Mouse (Mus musculus): ENCODE data around the gene Wdr25.
"Not testable (repeated sequence)": the region's sequence is repeated elsewhere in the genome, so short reads cannot be mapped to it uniquely, and the experiment has no call there.

Wdr25 gene

DNA sequence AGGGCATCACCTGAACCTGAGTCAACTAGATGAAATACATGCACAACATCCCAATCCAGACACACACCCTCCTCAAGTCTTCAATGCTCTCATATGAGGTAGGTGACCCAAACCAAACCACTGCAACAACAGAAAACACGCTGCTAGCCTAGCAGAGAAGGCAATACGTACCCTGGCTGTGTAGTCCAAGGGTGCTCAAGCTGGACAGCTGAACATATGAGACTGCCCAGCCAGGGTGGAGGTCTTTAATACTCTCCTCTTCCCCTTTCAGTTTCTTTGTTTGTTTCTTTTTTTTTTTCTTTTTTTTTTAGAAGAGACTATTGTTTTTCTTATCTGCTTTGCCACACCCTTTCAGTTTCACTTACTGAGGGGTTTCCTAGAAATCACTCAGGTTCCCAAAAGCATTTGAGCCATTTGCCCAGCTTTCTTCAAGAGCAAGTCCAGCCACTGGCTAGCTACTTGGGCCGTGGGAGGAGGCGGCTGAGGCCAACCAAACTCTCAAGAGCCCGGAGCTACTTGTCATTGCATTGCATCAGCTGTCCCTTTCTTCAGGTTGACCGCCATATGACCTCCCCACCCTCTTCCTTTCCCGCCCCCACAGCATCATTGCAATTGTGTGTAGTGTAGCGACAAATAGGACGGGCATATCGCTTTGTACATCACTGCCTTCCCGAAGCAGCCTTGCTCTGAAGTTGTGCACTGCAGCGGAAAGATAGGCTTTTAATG is at the start of gene Wdr25:
TSS of gene Wdr25 (plus strand) at position 643 of the 726 bp plus-strand sequence.
- peak; percentile 7 to 9 for DNase-seq (ENCODE audit: low spot score in 2 of 2)

GRCm38 (mm10) chr12:108848033-108848432 is 45.4 kb upstream of the Wdr25 start:
- DNase-seq (ENCODE audit: low spot score in 2 of 2), result not testable (repeated sequence)

DNA sequence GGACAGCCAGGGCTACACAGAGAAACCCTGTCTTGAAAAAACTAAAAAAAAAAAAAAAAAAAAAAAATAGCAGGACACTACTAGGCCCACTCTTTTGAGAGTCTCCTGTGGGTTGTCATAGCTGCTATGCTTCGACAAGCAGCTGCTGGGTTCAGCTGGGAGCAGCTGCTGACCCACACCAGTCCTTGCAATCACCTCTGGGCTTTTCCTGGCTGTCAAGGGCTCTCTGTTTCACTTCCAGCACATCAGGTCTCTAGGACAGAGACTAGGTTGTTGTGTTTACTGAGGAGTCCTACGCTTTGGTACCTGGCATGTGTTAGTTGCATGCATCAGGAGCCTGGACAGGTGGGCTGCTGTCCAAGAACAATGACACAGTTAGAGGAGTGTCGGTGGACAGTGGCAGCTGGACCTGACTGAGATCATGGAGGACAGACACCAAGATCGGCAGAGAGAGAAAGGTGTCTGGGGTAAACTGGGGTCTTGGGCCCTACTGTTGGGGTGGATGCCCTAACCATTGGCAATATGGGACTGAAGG is 43.9 kb upstream of the Wdr25 start:
- DNase-seq (ENCODE audit: low spot score in 2 of 2), result no peak

DNA sequence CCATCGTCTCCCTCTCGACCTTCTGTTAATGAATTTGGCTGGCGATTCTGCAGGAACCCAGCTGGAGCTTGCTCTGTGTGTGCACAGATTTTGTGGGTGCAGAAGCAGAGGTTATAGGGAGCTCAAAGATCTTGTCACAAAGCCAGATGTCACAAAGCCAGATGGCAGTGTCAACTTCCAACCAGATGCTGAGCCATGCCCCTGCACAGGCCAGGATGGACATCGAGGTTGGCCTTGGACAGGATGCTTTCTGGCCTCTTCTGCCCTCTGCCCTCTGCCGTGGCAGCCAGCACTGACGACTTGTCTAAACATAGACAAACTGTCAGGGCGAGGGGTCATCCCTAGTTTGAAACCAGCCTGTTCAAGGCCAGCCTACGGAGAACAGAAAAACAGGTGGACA is 43.3 kb upstream of the Wdr25 start:
- DNase-seq (ENCODE audit: low spot score in 2 of 2), result no peak

- DNase-seq (ENCODE audit: low spot score in 2 of 2), result no peak
Observed at GRCm38 (mm10) chr12:108850886-108851285, 42.5 kb upstream of the Wdr25 start.

- DNase-seq (ENCODE audit: low spot score in 2 of 2), result no peak
Observed at GRCm38 (mm10) chr12:108852822-108853221, 40.6 kb upstream of the Wdr25 start.

DNA sequence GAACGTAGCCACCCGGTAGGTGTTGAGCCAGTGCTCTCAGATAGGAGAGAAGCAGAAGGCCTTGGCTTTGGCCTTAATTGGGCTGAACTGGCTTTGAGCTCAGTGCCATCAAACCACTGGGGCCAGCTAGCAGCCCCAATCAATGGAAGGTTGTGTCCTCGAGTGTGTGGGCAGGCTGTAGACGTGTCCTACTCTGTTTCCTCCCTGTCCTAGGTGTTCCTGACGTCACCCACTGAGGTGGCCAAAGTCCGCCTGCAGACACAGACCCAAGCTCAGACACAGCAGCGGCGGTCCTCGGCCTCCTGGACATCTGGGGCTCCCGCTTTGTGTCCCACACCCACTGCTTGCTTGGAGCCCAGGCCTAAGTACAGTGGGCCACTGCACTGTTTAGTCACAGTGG is 38.4 kb upstream of the Wdr25 start:
- no peak for DNase-seq (ENCODE audit: low spot score in 2 of 2)

GRCm38 (mm10) chr12:108856186-108856585 is 37.2 kb upstream of the Wdr25 start:
- DNase-seq (ENCODE audit: low spot score in 2 of 2), result no peak

GRCm38 (mm10) chr12:108857109-108857508 is 36.3 kb upstream of the Wdr25 start:
- no peak for DNase-seq (ENCODE audit: low spot score in 2 of 2)

DNA sequence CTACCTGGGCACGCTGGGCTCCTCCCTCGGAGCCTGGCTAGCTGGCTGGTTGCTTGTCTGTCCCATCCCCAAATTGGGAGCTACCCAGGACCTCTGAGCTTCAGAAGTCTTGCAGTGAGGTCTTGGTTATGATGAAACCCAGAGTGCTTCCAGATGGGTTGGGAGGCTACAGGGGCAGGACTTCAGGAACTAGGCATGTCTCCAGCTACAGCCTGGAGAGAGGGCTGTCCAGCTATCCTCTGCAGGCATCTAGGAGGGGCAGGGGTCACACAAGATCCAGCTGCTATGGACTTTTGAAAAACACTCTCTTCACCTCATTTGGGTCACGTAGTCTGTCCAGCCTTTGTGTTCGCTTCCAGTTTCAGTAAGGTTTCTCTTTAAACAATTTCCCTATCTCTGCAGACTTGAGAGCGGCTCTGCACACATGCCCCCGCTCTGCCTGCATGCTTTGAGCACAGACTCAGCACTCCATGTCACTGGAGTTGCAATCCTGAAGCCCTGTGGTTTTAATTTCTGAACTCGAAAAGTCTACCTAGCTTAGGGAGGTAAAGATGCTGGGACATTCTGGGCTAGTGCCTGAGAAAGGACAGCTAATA is 35.7 kb upstream of the Wdr25 start:
- no peak for DNase-seq (ENCODE audit: low spot score in 2 of 2)

- DNase-seq (ENCODE audit: low spot score in 2 of 2), result no peak
Observed at GRCm38 (mm10) chr12:108858486-108858885, 34.9 kb upstream of the Wdr25 start.

DNA sequence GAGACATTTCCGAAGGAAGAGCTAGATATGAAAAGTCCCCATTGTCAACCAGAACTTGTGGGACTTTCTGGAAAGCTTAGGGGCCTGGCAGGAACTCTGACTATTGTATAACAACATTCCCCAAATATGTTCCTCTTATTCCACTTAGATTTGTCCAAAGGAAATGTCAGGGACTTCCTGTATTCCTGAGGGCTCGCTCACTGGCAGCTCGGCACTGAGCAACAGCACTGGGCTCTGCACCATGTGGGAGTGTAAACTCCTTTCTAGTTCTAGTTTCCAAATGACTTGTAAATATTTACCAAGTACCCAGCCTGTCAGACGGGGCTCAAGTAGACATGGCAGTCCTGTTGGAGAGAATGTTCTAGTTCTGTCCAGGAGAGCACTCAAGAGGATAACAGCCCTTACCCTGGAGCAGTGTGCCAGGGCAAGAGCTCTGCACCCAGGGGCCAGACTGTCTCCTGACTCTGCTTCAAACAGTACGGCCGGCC is 28.4 kb upstream of the Wdr25 start:
- no peak for DNase-seq (ENCODE audit: low spot score in 2 of 2)

DNA sequence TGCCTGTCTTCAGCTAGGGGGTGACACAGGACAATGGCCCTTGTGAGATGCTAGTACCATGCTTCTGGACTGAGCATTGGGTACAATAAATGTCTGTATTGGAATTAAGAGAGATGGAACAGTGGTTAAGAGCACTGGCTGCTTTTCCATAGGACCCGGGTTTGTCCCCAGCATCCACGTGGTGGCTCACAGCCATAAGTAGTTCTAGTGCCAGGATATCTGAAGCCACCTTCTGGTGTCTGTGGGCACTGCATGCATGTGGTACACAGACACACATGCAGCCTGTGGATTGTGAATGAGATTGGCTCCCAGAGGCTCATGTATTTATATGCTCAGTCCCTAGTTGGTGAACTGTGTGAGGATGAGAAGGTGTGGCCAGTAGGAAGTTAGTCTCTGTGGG is 23.9 kb upstream of the Wdr25 start:
- DNase-seq (ENCODE audit: low spot score in 2 of 2), result no peak

DNA sequence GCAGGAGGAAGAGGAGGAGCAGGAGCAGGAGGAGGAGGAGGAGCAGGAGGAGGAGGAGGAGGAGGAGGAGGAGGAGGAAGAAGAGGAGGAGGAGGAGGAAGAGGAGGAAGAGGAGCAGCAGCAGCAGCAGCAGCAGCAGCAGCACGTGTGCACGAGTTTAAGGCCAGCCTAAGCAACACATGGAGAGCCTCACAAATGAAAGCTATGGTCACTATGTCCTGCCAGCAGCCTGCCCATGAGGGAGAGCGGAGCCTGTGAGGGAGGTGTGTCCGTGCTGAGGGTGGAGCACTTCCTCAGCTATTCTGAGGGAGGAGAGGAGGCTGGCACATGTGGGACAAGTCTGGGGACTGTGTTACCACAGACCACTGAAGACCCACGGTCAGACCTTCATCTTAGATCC is 20.3 kb upstream of the Wdr25 start:
- DNase-seq (ENCODE audit: low spot score in 2 of 2), result no peak

DNA sequence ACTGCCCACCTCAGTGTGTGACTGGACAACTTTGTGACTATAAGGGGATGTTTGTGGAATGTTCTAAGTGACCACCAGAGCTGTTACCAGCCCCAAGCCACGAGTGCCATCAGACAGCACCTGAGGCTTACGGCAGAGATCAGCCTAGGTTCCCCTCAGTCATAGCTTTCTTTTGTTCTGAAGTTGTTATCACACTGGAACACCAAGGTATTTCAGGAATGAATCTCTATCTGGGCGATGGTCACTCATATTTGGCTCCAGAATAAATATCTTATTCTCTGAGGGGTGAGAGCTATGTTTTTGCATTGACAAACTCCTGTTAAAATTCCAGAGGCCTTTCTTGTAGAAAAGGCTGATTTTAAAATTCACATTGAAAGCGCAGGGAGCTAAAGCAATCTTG is 14.3 kb upstream of the Wdr25 start:
- DNase-seq (ENCODE audit: low spot score in 2 of 2), result no peak

GRCm38 (mm10) chr12:108880606-108881005 is 12.8 kb upstream of the Wdr25 start:
- no peak for DNase-seq (ENCODE audit: low spot score in 2 of 2)

DNA sequence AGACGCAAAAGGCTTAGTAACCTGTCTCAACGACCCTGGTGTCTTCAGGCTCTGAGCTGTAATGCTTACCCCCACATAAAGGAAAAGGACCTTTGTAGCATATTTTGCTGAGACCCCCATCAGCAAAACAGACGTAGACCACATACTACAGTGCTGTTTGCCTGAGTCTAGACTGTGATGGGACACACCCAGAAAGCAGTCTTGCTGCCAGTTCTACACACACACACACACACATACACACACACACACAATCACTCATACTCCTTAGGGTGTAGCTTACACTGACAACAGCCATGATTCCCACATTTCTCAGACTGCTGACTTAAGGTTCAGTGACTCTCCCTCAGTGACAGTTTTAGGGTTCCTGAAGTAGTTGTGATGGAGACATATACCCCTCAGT is 12.2 kb upstream of the Wdr25 start:
- DNase-seq (ENCODE audit: low spot score in 2 of 2), result no peak

- no peak for DNase-seq (ENCODE audit: low spot score in 2 of 2)
Observed at GRCm38 (mm10) chr12:108882776-108883175, 10.7 kb upstream of the Wdr25 start.

- no peak for DNase-seq (ENCODE audit: low spot score in 2 of 2)
Observed at GRCm38 (mm10) chr12:108885906-108886305, 7.5 kb upstream of the Wdr25 start.

DNA sequence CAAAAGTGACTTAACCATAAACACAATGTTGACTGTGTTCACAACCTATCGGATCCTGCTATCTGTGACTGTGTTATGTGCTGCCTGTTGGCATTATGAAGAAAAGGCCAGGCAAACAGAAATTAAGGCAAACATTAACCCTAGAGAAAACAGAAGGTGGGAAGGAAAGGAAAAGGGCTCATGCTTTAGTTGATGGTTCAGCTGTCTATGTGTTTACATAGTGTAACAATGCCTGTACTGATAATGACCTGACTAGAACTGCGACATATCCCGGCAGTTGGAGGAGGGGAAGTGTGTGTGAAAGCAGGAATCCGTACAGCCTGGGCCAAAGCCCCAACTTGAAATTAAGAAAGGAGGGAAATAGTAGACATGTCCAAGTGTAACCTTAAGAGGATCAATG is 6.4 kb upstream of the Wdr25 start:
- no peak for DNase-seq (ENCODE audit: low spot score in 2 of 2)

DNA sequence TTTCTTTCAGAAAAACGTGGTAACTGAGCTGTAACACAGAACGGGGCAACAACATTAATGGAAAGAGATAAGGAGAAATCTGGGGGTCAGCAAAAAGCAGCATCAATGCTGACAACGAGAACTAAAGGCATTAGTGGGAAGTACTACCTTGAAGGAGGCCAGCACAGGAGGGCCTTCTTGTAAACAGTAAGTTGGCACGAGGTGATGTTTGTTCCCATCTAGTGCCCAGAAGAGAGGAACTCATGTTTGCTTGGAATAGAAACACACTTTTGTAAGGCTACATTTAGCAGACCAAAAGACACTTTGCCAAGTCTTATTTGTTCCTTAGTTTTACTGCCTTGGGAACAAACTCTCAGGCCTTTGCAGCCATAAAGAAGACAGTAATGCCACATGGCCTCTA is 4.8 kb upstream of the Wdr25 start:
- no peak for DNase-seq (ENCODE audit: low spot score in 2 of 2)

DNA sequence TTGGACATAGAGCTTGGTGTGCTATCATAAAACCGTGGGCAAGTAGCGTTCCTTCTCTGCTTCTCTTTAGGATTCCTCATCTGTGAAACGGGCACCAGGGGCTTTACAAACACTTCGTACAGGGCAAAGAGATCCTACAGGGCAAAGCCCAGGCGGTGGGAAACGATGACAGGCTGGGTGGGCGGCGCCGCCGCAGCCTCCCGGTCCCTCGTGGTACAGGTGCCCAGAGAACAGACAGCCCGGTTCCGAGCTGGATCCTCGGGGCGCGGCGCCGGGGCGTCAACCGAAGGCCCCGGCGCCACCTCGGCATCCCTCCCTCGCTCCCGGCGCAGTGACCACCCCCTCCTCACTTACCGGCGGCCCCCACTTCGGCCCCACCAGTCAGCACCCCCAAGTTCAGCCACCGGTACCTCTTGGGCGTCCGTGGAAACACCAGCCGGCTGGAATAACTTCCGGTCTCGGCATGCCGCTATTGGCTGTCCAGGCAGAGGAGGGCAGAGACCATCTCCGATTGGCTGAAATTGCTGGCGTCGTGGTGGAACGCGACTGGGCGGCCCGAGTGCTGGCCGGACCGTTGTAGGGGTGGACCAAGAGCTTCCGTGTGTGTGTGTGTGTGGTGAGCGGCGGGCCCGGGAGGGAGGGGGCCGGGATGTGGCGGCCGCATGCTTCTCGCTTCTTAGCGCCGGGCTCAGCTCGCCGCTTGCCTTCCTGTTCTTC is 442 bp downstream of the Wdr25 start, which contains the start of gene Wars:
TSS of gene Wars (minus strand) at position 460 of the 717 bp plus-strand sequence.
- peak; percentile 93 to 95 for DNase-seq (ENCODE audit: low spot score in 2 of 2)

Measured in spleen, postnatal 36 days (tissue).